Mouse (Mus musculus) stomach, postnatal 0 days (tissue): Measurements from ENCODE around the gene Aco1.

Source experiments
- CTCF ChIP-seq: IDR thresholded peaks from 2 replicates; pipeline ENCODE4 v1.5.1; 2016; ENCODE audit warnings: antibody characterized with exemption, low read depth, mild to moderate bottlenecking, moderate library complexity
- EP300 ChIP-seq: optimal IDR thresholded peaks from 2 replicates; pipeline ENCODE3; 2016; ENCODE audit warnings: antibody characterized with exemption

DNA sequence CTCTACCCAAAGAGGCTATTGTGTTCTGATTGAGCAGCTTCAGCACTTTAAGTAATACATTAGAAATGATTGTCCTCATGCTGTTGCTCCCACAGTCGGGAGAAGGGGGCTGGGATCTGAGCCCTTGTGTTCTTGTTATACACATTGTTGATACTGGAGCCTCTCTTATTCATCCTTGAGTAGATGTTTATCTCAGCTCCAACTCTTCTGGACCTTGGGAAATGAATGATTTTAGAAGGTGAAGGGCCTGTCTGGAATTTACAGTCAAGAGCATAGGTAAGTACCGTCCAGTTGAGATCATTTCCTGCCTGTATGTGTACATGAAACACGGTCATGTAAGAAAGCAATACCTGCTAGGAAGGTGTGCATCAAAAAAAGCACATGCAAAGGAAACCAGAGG is 2.1 kb downstream of the Aco1 start:
- TF ChIP-seq EP300 (no peak), CTCF (no peak)
